Mouse (Mus musculus) E14TG2a.4 (cell line): ENCODE results near the gene Entpd8.

Experiments
- H3K27me3 ChIP-seq: 2 replicates; pipeline ENCODE4 v1.6.1; 2014; ENCODE audit warnings: low read length, control low read depth; ENCODE audit not compliant: insufficient read depth
- H3K36me3 ChIP-seq: 2 replicates; pipeline ENCODE4 v1.6.1; 2014; ENCODE audit warnings: low read length, control low read depth; ENCODE audit not compliant: insufficient read depth
- H3K4me1 ChIP-seq: replicated peaks from 2 replicates; pipeline ENCODE4 v1.6.1; 2014; ENCODE audit warnings: low read depth, low read length, control low read depth
- H3K4me3 ChIP-seq: replicated peaks from 2 replicates; pipeline ENCODE4 v1.5.1; 2014; ENCODE audit warnings: mild to moderate bottlenecking, low read length
- H3K9me3 ChIP-seq: 2 replicates; pipeline ENCODE4 v1.6.1; 2014; ENCODE audit warnings: low read length, control low read depth
- CTCF ChIP-seq: conservative IDR thresholded peaks from 2 replicates; pipeline ENCODE4 v1.5.1; 2014; ENCODE audit warnings: low read length
- NANOG ChIP-seq: IDR thresholded peaks from 2 replicates; pipeline ENCODE4 v1.6.1; 2014; ENCODE audit warnings: borderline replicate concordance, low read length, mixed read lengths
- POU5F1 ChIP-seq: IDR thresholded peaks from 2 replicates; pipeline ENCODE4 v1.6.1; 2014; ENCODE audit warnings: low read length, borderline replicate concordance

Entpd8 gene

GRCm38 (mm10) chr2:25075506-25075905 lies 4.6 kb upstream of the Entpd8 start:
- H3K4me3 ChIP-seq: no peak overlapping the region
- H3K4me1 ChIP-seq: no peaks in the 10 kb centered on the region
- no peaks in the 10 kb centered on the region for H3K36me3 ChIP-seq
- H3K9me3 ChIP-seq: no peaks in the 10 kb centered on the region
- no peak for TF ChIP-seq NANOG
- TF ChIP-seq CTCF: no peak
- TF ChIP-seq POU5F1: no peak
- H3K27me3 ChIP-seq: no peaks in the 10 kb centered on the region

GRCm38 (mm10) chr2:25078967-25079366 lies 1.1 kb upstream of the Entpd8 start:
- H3K9me3 ChIP-seq: no peaks in the 10 kb centered on the region
- no peak for TF ChIP-seq POU5F1
- no peak for TF ChIP-seq CTCF
- TF ChIP-seq NANOG: no peak
- H3K4me3 ChIP-seq: no peak overlapping the region

DNA sequence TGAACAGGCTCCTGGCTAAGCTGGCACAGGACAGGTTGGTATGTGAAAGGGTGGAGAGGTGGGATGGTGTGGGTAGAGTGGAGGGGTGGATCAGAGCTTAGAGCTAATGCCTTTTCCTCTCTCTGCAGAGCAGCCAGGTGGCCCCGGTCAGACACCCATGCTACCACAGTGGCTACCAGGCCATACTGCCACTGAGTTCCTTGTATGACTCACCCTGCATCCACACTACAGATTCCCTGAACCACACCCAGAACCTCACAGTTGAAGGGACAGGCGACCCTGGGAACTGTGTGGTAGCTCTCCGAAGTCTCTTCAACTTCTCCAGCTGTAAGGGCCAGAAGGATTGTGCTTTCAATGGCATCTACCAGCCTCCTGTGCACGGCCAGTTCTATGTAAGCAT lies 3.6 kb downstream of the Entpd8 start:
- no peak for TF ChIP-seq NANOG
- TF ChIP-seq POU5F1: no peak
- no peak for TF ChIP-seq CTCF
- Histone ChIP-seq H3K4me1 (no peaks in the 10 kb centered on the region), H3K4me3 (no peak overlapping the region), H3K36me3 (no peaks in the 10 kb centered on the region), H3K27me3 (peaks cover 16% of the 10 kb centered on the region), H3K9me3 (no peaks in the 10 kb centered on the region)

More at GRCm38 (mm10) chr2:25078967-25079366, 1.1 kb upstream of the Entpd8 start:
- H3K27me3 ChIP-seq: peaks cover 10% of the 10 kb centered on the region
- H3K36me3 ChIP-seq: no peaks in the 10 kb centered on the region
- H3K4me1 ChIP-seq: no peaks in the 10 kb centered on the region

DNA sequence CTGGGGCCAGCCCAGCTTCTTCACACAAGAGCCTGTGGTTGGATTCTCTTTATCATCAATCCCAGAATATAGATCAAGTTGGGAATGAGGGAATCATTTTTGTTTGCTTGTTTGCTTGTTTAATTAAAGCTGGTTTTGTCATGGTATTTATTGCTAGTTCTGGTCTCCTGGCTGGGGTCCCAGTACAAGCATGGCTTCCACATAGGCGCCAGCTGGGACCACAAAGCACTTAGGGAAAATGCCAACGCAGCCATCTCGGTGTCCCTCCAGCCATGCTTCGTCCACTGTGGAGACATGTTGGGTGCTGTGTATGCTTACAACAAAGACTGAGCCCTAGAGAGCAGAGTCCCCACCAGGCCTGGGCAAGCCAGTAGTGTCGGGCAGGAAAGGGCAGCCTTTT lies 5.5 kb downstream of the Entpd8 start:
- no peaks in the 10 kb centered on the region for H3K4me1 ChIP-seq
- no peak overlapping the region for H3K4me3 ChIP-seq
- no peak for TF ChIP-seq NANOG
- H3K27me3 ChIP-seq: peaks cover 16% of the 10 kb centered on the region
- no peaks in the 10 kb centered on the region for H3K36me3 ChIP-seq
- no peaks in the 10 kb centered on the region for H3K9me3 ChIP-seq

GRCm38 (mm10) chr2:25087842-25088241 lies 7.7 kb downstream of the Entpd8 start:
- Histone ChIP-seq H3K9me3 (no peaks in the 10 kb centered on the region), H3K4me3 (no peak overlapping the region), H3K4me1 (no peaks in the 10 kb centered on the region), H3K27me3 (peaks cover 21% of the 10 kb centered on the region), H3K36me3 (no peaks in the 10 kb centered on the region)
- TF ChIP-seq CTCF (no peak), NANOG (no peak), POU5F1 (no peak)

- Histone ChIP-seq H3K27me3 (peaks cover 22% of the 10 kb centered on the region; the same call in 1 of the 2 replicates), H3K36me3 (no peaks in the 10 kb centered on the region), H3K4me1 (no peaks in the 10 kb centered on the region), H3K4me3 (no peak overlapping the region), H3K9me3 (no peaks in the 10 kb centered on the region)
- TF ChIP-seq POU5F1 (no peak), NANOG (no peak), CTCF (no peak)
These were observed 8.5 kb downstream of the Entpd8 start for GRCm38 (mm10) chr2:25088636-25089035.

- no peak for TF ChIP-seq CTCF
- TF ChIP-seq NANOG: no peak
- no peaks in the 10 kb centered on the region for H3K9me3 ChIP-seq
- peaks cover 38% of the 10 kb centered on the region for H3K27me3 ChIP-seq
- H3K4me3 ChIP-seq: peak overlapping the region; percentile 41
- peaks cover 15% of the 10 kb centered on the region for H3K4me1 ChIP-seq
- no peaks in the 10 kb centered on the region for H3K36me3 ChIP-seq
These were observed 14.6 kb downstream of the Entpd8 start for GRCm38 (mm10) chr2:25094785-25095108.

- H3K4me1 ChIP-seq: peaks cover 15% of the 10 kb centered on the region
- peak; percentile 60 for TF ChIP-seq CTCF
- TF ChIP-seq POU5F1: no peak
- peaks cover 38% of the 10 kb centered on the region for H3K27me3 ChIP-seq
- H3K36me3 ChIP-seq: no peaks in the 10 kb centered on the region
- H3K4me3 ChIP-seq: peak within 1 kb of the TSS; percentile 41
- no peaks in the 10 kb centered on the region for H3K9me3 ChIP-seq
These were observed 15.2 kb downstream of the Entpd8 start, which contains the start of gene Noxa1 for GRCm38 (mm10) chr2:25095109-25095850. Gene Noxa1 (minus strand): TSS chr2:25095149.

DNA sequence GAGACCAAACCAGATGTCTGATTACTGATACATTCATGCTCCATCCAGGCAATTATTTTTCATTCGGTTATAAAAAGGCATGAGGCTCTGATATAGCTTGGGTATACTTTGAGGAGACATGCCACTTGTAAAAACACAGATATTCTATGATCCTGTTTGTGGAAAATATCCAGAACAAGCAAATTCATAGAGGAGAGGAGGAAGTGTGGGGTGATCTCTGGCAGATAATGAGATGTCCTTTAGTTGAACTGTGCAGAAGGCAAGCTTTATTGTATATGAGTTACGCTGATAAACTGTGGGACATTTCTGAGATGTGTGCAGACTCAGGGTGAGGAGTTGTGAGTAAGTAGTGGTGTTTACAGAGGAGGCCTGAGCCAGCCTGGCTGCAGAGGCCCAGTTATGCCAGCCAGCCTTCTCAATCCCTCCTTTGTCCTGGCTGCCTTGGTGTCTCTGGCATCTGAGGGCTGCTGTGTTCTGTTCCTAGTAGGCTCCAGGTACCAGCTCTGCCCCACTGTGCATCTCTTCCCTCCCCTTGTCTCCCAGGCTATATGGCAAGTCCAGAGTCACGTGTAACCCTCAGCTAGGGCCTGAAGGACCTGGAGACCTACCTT lies 18.0 kb downstream of the Entpd8 start:
- Histone ChIP-seq H3K4me1 (peaks cover 15% of the 10 kb centered on the region), H3K4me3 (no peak overlapping the region), H3K36me3 (no peaks in the 10 kb centered on the region), H3K9me3 (no peaks in the 10 kb centered on the region), H3K27me3 (peaks cover 31% of the 10 kb centered on the region)
- no peak for TF ChIP-seq CTCF
- TF ChIP-seq NANOG: no peak
- no peak for TF ChIP-seq POU5F1
